Mouse (Mus musculus): ENCODE measurements at regions not wholly inside any gene's neighbourhood (a gene's known extent, or its start where the extent isn't known, plus 50 kb on each side); places are given as distances from the start of the nearest gene placed in this dataset.
A peak's percentile ranks its signal among the peaks of the same experiment; 100 is the strongest.

DNA sequence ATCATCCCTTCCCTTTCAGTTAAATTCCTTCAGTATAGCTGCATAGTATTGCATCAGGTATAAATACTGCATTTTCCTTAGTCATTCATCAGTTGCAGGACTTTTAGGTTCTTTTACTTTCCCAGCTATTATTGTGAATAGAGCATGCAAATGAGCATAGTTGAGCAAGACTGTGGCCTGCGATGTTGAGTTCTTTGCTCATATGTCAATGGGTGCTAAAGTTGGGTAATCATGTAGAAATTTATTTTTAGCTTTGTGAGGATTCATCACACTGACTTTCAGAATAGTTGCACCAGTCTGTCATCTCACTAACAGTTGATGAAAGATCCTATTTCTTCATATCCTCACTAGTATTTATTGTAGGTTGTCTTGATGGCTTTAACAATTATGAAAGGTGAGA, 380.3 kb upstream of the Arrdc3 start:
- no peak for DNase-seq

DNA sequence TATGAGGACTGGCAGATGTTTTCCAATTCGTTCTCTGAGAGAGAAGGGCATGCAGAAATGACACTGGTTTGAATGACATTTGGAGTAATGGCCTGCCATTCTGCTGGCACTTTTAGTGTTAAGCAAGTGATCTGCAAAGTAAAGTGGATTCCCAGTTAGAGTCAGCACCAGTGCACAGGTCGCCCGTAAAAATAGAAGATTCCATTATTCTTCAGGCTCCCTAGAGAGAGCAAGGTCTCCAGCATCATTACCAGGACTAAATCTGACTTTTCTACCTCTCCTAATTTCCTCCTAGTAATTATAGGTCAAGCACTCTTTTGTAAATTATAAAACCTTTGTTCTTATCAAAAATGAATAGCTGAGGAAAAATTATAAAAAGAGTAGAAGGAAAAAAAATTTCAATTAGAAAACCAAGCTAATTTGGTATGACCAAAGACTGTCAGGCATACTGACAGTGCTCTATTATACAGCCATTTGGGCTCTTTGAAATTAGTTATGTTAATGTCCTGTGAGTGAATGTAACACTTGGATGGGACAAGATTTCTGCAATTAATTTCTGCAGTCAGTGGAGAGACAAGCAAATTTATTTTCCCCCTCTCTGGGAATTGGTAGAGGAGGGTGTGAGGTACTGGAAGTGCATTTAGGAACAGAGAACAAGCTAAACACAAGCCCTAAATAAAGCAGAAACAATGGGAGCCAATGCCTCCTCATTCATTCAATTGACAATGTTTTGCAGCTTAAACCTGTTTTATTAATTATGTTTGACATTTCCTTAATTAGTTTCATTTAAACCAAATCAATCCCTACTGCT, 368.8 kb upstream of the Arrdc3 start:
- DNase-seq: peak; percentile 8

GRCm38 (mm10) chr13:80514982-80515253, 368.3 kb upstream of the Arrdc3 start:
- no peak for DNase-seq

GRCm38 (mm10) chr13:80518836-80519235, 364.3 kb upstream of the Arrdc3 start:
- DNase-seq: no peak

- DNase-seq: no peak
Measured at GRCm38 (mm10) chr13:80519792-80520191, 363.4 kb upstream of the Arrdc3 start.

GRCm38 (mm10) chr13:80535755-80536350, 347.3 kb upstream of the Arrdc3 start:
- DNase-seq: peak; percentile 53

DNA sequence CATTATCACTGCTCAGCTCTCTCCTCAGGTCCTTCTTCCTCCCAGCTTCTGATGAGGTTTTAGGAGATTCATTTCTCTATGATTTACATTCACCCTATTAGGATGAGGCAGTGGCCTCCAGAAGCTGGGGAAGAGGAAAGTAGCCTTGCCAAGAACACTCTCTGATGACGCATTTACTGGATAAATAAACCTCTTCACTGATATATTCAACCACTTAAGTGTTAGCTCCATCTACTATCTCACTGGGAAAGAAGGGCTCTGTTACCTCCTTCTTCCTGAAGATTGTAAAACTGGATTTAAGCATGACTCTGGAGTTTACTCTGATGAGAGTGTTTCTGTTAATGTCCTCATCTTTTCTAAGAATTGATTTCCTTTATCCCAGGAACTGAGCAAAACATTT, 338.2 kb upstream of the Arrdc3 start:
- DNase-seq: no peak

DNA sequence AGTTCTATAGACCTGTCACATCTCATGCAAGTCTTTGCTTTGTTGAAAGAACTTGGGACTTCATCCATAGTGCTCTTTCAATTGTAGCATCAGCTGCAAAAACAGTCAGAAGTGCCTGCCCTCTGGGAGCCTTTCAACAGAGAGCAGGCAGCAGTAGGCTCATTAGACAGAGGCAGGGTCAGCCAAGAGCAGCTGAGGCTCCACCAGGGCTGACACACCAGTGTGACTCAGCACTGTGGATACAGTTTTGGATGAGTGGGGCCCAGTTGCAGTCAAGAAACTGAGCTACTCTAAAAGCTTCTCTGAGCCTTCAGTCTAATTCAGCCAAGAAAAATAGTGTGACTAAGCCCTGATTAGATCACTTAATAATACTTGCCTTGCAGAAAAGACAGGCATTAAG, 326.0 kb upstream of the Arrdc3 start:
- DNase-seq: peak; percentile 3
